Mouse (Mus musculus) neural tube, embryonic 14.5 days (tissue): ENCODE results near the gene Nr4a3. TPM values are rescaled to one million over a fixed set of nuclear protein-coding genes. Genes with fewer than 3 reads are reported as not detected.

Source experiments
- ATAC-seq: fragments of 200-750 bp; cut with Nextera tagmentation; 2 replicates; pipeline ENCODE4 v1.8.0; 2017; ENCODE audit warnings: low read depth, mild to moderate bottlenecking, moderate TSS enrichment, moderate library complexity
- H3K27ac ChIP-seq: fragments of 300-500 bp; sonication (generic); 2 replicates; pipeline ENCODE4 v1.5.1; 2014; ENCODE audit warnings: low read depth, mild to moderate bottlenecking, control low read depth, low read length, moderate library complexity, mixed read lengths
- H3K27me3 ChIP-seq: fragments of 300-500 bp; sonication (generic); 2 replicates; pipeline ENCODE4 v1.6.1; 2014; ENCODE audit warnings: low read length; ENCODE audit not compliant: control insufficient read depth, insufficient read depth
- H3K36me3 ChIP-seq: fragments of 300-500 bp; sonication (generic); 2 replicates; pipeline ENCODE4 v1.6.1; 2014; ENCODE audit warnings: low read length, mixed read lengths; ENCODE audit not compliant: control insufficient read depth, insufficient read depth
- H3K4me1 ChIP-seq: fragments of 300-500 bp; sonication (generic); 2 replicates; pipeline ENCODE4 v1.6.1; 2014; ENCODE audit warnings: low read length; ENCODE audit not compliant: control insufficient read depth, insufficient read depth
- H3K4me2 ChIP-seq: fragments of 300-500 bp; sonication (generic); 2 replicates; pipeline ENCODE4 v1.6.1; 2014; ENCODE audit warnings: mild to moderate bottlenecking, low read depth, low read length, control low read depth
- H3K4me3 ChIP-seq: fragments of 300-500 bp; sonication (generic); 2 replicates; pipeline ENCODE4 v1.5.1; 2014; ENCODE audit warnings: low read depth, low read length, control low read depth, mixed read lengths
- H3K9ac ChIP-seq: fragments of 300-500 bp; sonication (generic); replicated peaks from 2 replicates; pipeline ENCODE4 v1.6.1; 2014; ENCODE audit warnings: low read depth, mild to moderate bottlenecking, control low read depth, low read length, mixed read lengths
- H3K9me3 ChIP-seq: fragments of 300-500 bp; sonication (generic); 2 replicates; pipeline ENCODE4 v1.6.1; 2016; ENCODE audit warnings: low read length; ENCODE audit not compliant: control insufficient read depth
- WGBS: fragments of 180-500 bp; shearing (Covaris S2); extraction: QIAGEN DNeasy Blood & Tissue Kit; methylation state at CpG from one replicate; pipeline ENCODE4 v1.1.7; 2014; 5-methylcytosine and 5-hydroxymethylcytosine counted together
- polyA plus RNA-seq: library from polyadenylated mRNA; unstranded; fragments of >200 nt; fragmentation: Nextera tagmentation; extraction: Ambion mirVana; gene quantifications from 2 replicates; pipeline ENCODE4 v1.2.1, GENCODE M21; 2014

Nr4a3 gene
- polyA plus RNA-seq, 1 experiment from 2014 or later = 3.0 TPM

- Histone ChIP-seq H3K4me3 (no peak overlapping the region), H3K9me3 (no peaks in the 10 kb centered on the region), H3K27me3 (no peaks in the 10 kb centered on the region), H3K9ac (no peak overlapping the region), H3K4me2 (no peak overlapping the region), H3K4me1 (no peaks in the 10 kb centered on the region), H3K27ac (no peak overlapping the region), H3K36me3 (no peaks in the 10 kb centered on the region)
- 71% methylated on average over 4 of the region's 4 CpGs for WGBS
- no peak for ATAC-seq
These were observed 19.4 kb downstream of the Nr4a3 start for GRCm38 (mm10) chr4:48064311-48064710.

GRCm38 (mm10) chr4:48066676-48067075 is 21.7 kb downstream of the Nr4a3 start:
- H3K4me3 ChIP-seq = no peak overlapping the region
- H3K36me3 ChIP-seq = no peaks in the 10 kb centered on the region
- no peak overlapping the region for H3K9ac ChIP-seq
- H3K4me2 ChIP-seq = no peak overlapping the region
- H3K27me3 ChIP-seq = no peaks in the 10 kb centered on the region
- no peak for ATAC-seq
- 95% methylated on average over 2 of the region's 2 CpGs for WGBS
- no peaks in the 10 kb centered on the region for H3K9me3 ChIP-seq
- H3K4me1 ChIP-seq = no peaks in the 10 kb centered on the region
- H3K27ac ChIP-seq = no peak overlapping the region

- ATAC-seq = no peak
- Histone ChIP-seq H3K27ac (no peak overlapping the region), H3K4me2 (no peak overlapping the region), H3K36me3 (no peaks in the 10 kb centered on the region), H3K9me3 (no peaks in the 10 kb centered on the region), H3K4me3 (no peak overlapping the region), H3K4me1 (no peaks in the 10 kb centered on the region), H3K9ac (no peak overlapping the region), H3K27me3 (no peaks in the 10 kb centered on the region)
- WGBS = 84% methylated on average over 7 of the region's 7 CpGs
These were observed 24.2 kb downstream of the Nr4a3 start for GRCm38 (mm10) chr4:48069111-48069510.

GRCm38 (mm10) chr4:48072006-48072405 is 27.1 kb downstream of the Nr4a3 start:
- Histone ChIP-seq H3K4me2 (no peak overlapping the region), H3K4me1 (no peaks in the 10 kb centered on the region), H3K27ac (no peak overlapping the region), H3K9ac (no peak overlapping the region), H3K9me3 (no peaks in the 10 kb centered on the region), H3K36me3 (no peaks in the 10 kb centered on the region), H3K4me3 (no peak overlapping the region), H3K27me3 (no peaks in the 10 kb centered on the region)
- no peak for ATAC-seq
- 94% methylated on average over 3 of the region's 3 CpGs for WGBS

- no peak for ATAC-seq
These were observed 28.4 kb downstream of the Nr4a3 start for GRCm38 (mm10) chr4:48073325-48073724.

GRCm38 (mm10) chr4:48074451-48075240 is 29.7 kb downstream of the Nr4a3 start:
- Histone ChIP-seq H3K4me1 (no peaks in the 10 kb centered on the region), H3K4me2 (no peak overlapping the region), H3K9ac (no peak overlapping the region), H3K9me3 (no peaks in the 10 kb centered on the region), H3K27ac (no peak overlapping the region), H3K36me3 (no peaks in the 10 kb centered on the region), H3K4me3 (no peak overlapping the region), H3K27me3 (no peaks in the 10 kb centered on the region)
- ATAC-seq = no peak
- WGBS = 93% methylated on average over 5 of the region's 5 CpGs

More at GRCm38 (mm10) chr4:48073325-48073724, 28.4 kb downstream of the Nr4a3 start:
- H3K27ac ChIP-seq = no peak overlapping the region
- H3K4me2 ChIP-seq = no peak overlapping the region
- 90% methylated on average over 6 of the region's 6 CpGs for WGBS
- H3K4me3 ChIP-seq = no peak overlapping the region
- H3K27me3 ChIP-seq = no peaks in the 10 kb centered on the region
- H3K9me3 ChIP-seq = no peaks in the 10 kb centered on the region
- no peaks in the 10 kb centered on the region for H3K4me1 ChIP-seq
- no peaks in the 10 kb centered on the region for H3K36me3 ChIP-seq
- H3K9ac ChIP-seq = no peak overlapping the region

- no peak for ATAC-seq
- WGBS = 71% methylated on average over 13 of the region's 13 CpGs
These were observed 31.9 kb downstream of the Nr4a3 start for GRCm38 (mm10) chr4:48076693-48077471.

GRCm38 (mm10) chr4:48078213-48078612 is 33.3 kb downstream of the Nr4a3 start:
- 15% methylated on average over 4 of the region's 4 CpGs for WGBS
- Histone ChIP-seq H3K9me3 (no peaks in the 10 kb centered on the region), H3K27me3 (no peaks in the 10 kb centered on the region), H3K9ac (no peak overlapping the region), H3K36me3 (no peaks in the 10 kb centered on the region), H3K4me1 (no peaks in the 10 kb centered on the region), H3K4me2 (no peak overlapping the region), H3K27ac (no peak overlapping the region), H3K4me3 (no peak overlapping the region)
- ATAC-seq = no peak

More at GRCm38 (mm10) chr4:48076693-48077471, 31.9 kb downstream of the Nr4a3 start:
- no peaks in the 10 kb centered on the region for H3K36me3 ChIP-seq
- no peaks in the 10 kb centered on the region for H3K27me3 ChIP-seq
- H3K4me3 ChIP-seq = no peak overlapping the region
- no peaks in the 10 kb centered on the region for H3K4me1 ChIP-seq
- H3K4me2 ChIP-seq = no peak overlapping the region
- no peak overlapping the region for H3K27ac ChIP-seq
- H3K9ac ChIP-seq = no peak overlapping the region
- no peaks in the 10 kb centered on the region for H3K9me3 ChIP-seq
